Mouse (Mus musculus) frontal cortex, postnatal 14 days (tissue): ENCODE data around the gene Crlf3.
"Not testable (repeated sequence)": the region's sequence is repeated elsewhere in the genome, so short reads cannot be mapped to it uniquely, and the experiment has no call there.

Experiments
- DNase-seq, 2 experiments: peaks; one replicate each; pipeline ENCODE4 v3.0.0; 2022; ENCODE audit warnings: low spot score in 2 of 2

Crlf3 gene

GRCm38 (mm10) chr11:80066373-80066772 is 14.4 kb downstream of the Crlf3 start:
- DNase-seq, result not testable (repeated sequence)

- peak; percentile 22 to 39 for DNase-seq
Measured at GRCm38 (mm10) chr11:80062159-80062558, 18.6 kb downstream of the Crlf3 start.

- no peak for DNase-seq
Measured at GRCm38 (mm10) chr11:80056141-80056540, 24.6 kb downstream of the Crlf3 start.

- DNase-seq, result no peak
Measured at GRCm38 (mm10) chr11:80054659-80055058, 26.1 kb downstream of the Crlf3 start.

- no peak for DNase-seq
Measured at GRCm38 (mm10) chr11:80053171-80053570, 27.6 kb downstream of the Crlf3 start.

GRCm38 (mm10) chr11:80052456-80052855 is 28.3 kb downstream of the Crlf3 start:
- DNase-seq, result no peak

GRCm38 (mm10) chr11:80050088-80050487 is 30.7 kb downstream of the Crlf3 start:
- no peak for DNase-seq

- DNase-seq, result no peak
Measured at GRCm38 (mm10) chr11:80046856-80047255, 33.9 kb downstream of the Crlf3 start.

GRCm38 (mm10) chr11:80043419-80043817 is 37.4 kb downstream of the Crlf3 start:
- no peak for DNase-seq

- DNase-seq, result peak; percentile 20 to 22
Measured at GRCm38 (mm10) chr11:80042615-80043418, 38.0 kb downstream of the Crlf3 start.

GRCm38 (mm10) chr11:80037495-80037894 is 43.3 kb downstream of the Crlf3 start:
- no peak for DNase-seq

- DNase-seq, result no peak
Measured at GRCm38 (mm10) chr11:80021306-80021705, 59.5 kb downstream of the Crlf3 start.

GRCm38 (mm10) chr11:80019792-80020191 is 61.0 kb downstream of the Crlf3 start:
- no peak for DNase-seq

- not testable (repeated sequence) for DNase-seq
Measured at GRCm38 (mm10) chr11:80016533-80016932, 64.3 kb downstream of the Crlf3 start.
